Mouse (Mus musculus) ES-Bruce4 (cell line): Measurements from ENCODE around the gene Atoh8.

ENCODE experiments used
- CTCF ChIP-seq: IDR thresholded peaks from one replicate; pipeline ENCODE4 v1.8.1; 2011; ENCODE audit warnings: low read depth, low read length
- EP300 ChIP-seq: IDR thresholded peaks from 2 replicates; pipeline ENCODE4 v1.6.1; 2011; ENCODE audit warnings: low read depth, low read length; ENCODE audit not compliant: insufficient read depth
- POLR2A ChIP-seq: IDR thresholded peaks from one replicate; pipeline ENCODE4 v1.8.1; 2011; ENCODE audit warnings: low read length; ENCODE audit not compliant: insufficient read depth

GRCm38 (mm10) chr6:72216681-72217414 is 18.5 kb downstream of the Atoh8 start:
- no peak for TF ChIP-seq POLR2A
- TF ChIP-seq CTCF, result no peak
- no peak for TF ChIP-seq EP300
